Mouse (Mus musculus): ENCODE results near the gene Ndel1.

Gene Ndel1

GRCm38 (mm10) chr11:68871748-68872147 lies at the start of gene Ndel1:
TSS of gene Ndel1 (minus strand) at chr11:68871858.
- peak; percentile 97 for DNase-seq (ENCODE audit: low spot score)

GRCm38 (mm10) chr11:68914566-68914965 lies 42.9 kb upstream of the Ndel1 start:
- no peak for DNase-seq (ENCODE audit: low spot score)

GRCm38 (mm10) chr11:68911531-68912177 lies 40.0 kb upstream of the Ndel1 start:
- no peak for DNase-seq (ENCODE audit: low spot score)

- peak; percentile 38 for DNase-seq (ENCODE audit: low spot score)
These were observed 37.3 kb upstream of the Ndel1 start for GRCm38 (mm10) chr11:68908846-68909503.

- no peak for DNase-seq (ENCODE audit: low spot score)
These were observed 35.6 kb upstream of the Ndel1 start for GRCm38 (mm10) chr11:68907251-68907650.

GRCm38 (mm10) chr11:68906461-68906790 lies 34.8 kb upstream of the Ndel1 start:
- DNase-seq (ENCODE audit: low spot score) = peak; percentile 26

- no peak for DNase-seq (ENCODE audit: low spot score)
These were observed 34.2 kb upstream of the Ndel1 start for GRCm38 (mm10) chr11:68905665-68906460.

- no peak for DNase-seq (ENCODE audit: low spot score)
These were observed 33.5 kb upstream of the Ndel1 start for GRCm38 (mm10) chr11:68905138-68905531.

- peak; percentile 86 for DNase-seq (ENCODE audit: low spot score)
These were observed 32.9 kb upstream of the Ndel1 start for GRCm38 (mm10) chr11:68904375-68905137.

GRCm38 (mm10) chr11:68903775-68904174 lies 32.1 kb upstream of the Ndel1 start:
- DNase-seq (ENCODE audit: low spot score) = no peak

- no peak for DNase-seq (ENCODE audit: low spot score)
These were observed 31.2 kb upstream of the Ndel1 start for GRCm38 (mm10) chr11:68902823-68903222.

GRCm38 (mm10) chr11:68902367-68902766 lies 30.7 kb upstream of the Ndel1 start:
- no peak for DNase-seq (ENCODE audit: low spot score)

GRCm38 (mm10) chr11:68902047-68902364 lies 30.3 kb upstream of the Ndel1 start:
- DNase-seq (ENCODE audit: low spot score) = peak; percentile 33

- peak; percentile 99 for DNase-seq (ENCODE audit: low spot score)
These were observed 29.8 kb upstream of the Ndel1 start, which contains the start of gene Rpl26 for GRCm38 (mm10) chr11:68901351-68902046. TSS of gene Rpl26 (plus strand) at chr11:68901583.

- DNase-seq (ENCODE audit: low spot score) = no peak
These were observed 29.1 kb upstream of the Ndel1 start for GRCm38 (mm10) chr11:68900519-68901350.

- DNase-seq (ENCODE audit: low spot score) = no peak
These were observed 28.2 kb upstream of the Ndel1 start for GRCm38 (mm10) chr11:68899815-68900214.

GRCm38 (mm10) chr11:68898790-68899189 lies 27.1 kb upstream of the Ndel1 start:
- DNase-seq (ENCODE audit: low spot score) = no peak

GRCm38 (mm10) chr11:68897838-68898237 lies 26.2 kb upstream of the Ndel1 start:
- no peak for DNase-seq (ENCODE audit: low spot score)

- peak; percentile 46 for DNase-seq (ENCODE audit: low spot score)
These were observed 25.5 kb upstream of the Ndel1 start for GRCm38 (mm10) chr11:68897120-68897519.

- no peak for DNase-seq (ENCODE audit: low spot score)
These were observed 24.6 kb upstream of the Ndel1 start for GRCm38 (mm10) chr11:68896247-68896646.

All from adipocyte (in vitro differentiated cells).